Mouse (Mus musculus) erythroblast, embryonic 14.5 days (primary cell): ENCODE measurements at regions not wholly inside any gene's neighbourhood (a gene's known extent, or its start where the extent isn't known, plus 50 kb on each side); places are given as distances from the start of the nearest gene placed in this dataset.

ENCODE experiments used
- GATA1 ChIP-seq: IDR thresholded peaks from 2 replicates; pipeline ENCODE4 v1.6.1; 2012; ENCODE audit warnings: low read length, inconsistent platforms, mixed read lengths
- TAL1 ChIP-seq: IDR thresholded peaks from 3 replicates; pipeline ENCODE4 v1.6.1; 2012; ENCODE audit warnings: low read length, inconsistent platforms, mixed read lengths

- TF ChIP-seq GATA1 (no peak), TAL1 (no peak)
Observed at GRCm38 (mm10) chr1:121177136-121177907, 155.1 kb downstream of the Insig2 start.
